Mouse (Mus musculus): ENCODE data around the gene Arhgap21.

DNA sequence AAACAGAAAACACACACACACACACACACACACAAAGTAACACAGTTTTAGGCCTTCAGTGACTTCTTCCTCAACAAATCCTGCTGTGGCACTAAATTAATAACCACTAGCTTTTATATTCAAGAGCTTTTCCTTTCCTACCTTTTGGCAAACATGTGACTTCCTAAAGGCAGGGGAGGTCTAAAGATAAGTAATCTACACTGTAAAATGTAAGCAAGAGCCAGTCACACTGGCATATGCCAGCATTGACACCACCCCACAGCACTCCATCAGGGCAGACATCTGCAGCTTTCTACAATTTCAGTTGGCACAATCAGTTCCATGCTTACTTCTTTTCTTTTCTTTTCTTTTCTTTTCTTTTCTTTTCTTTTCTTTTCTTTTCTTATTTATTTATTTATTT, 40.2 kb downstream of the Arhgap21 start:
- TF ChIP-seq CTCF (IDR thresholded peaks at IDR 0.05; ENCODE audit: low read depth) (no peak), EP300 (optimal IDR thresholded peaks at IDR 0.05) (no peak)
